Mouse (Mus musculus): Measurements from ENCODE around the gene Gm5773.
"Not testable (repeated sequence)": the region's sequence is repeated elsewhere in the genome, so short reads cannot be mapped to it uniquely, and the experiment has no call there.

The Gm5773 gene

DNA sequence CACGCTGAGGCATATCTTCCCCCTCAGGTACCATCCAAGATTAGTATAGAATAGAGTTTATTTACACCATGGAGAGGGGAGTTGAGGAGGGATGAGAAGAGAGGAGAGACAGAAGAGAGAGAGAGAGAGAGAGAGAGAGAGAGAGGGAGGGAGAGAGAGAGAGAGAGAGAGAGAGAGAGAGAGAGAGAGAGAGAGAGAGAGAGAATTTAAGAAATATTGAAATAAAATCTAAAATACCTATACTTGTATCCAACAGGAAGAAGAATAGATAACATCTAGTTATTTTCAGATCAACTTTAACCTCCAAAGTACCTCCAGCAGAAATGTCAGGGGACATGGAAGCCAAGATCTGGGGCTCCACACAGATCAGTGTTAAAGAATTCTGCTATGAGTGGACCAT is at the start of gene Gm5773:
Gene Gm5773 (plus strand): TSS at position 301 of the 400 bp plus-strand sequence.
- DNase-seq: not testable (repeated sequence)

DNA sequence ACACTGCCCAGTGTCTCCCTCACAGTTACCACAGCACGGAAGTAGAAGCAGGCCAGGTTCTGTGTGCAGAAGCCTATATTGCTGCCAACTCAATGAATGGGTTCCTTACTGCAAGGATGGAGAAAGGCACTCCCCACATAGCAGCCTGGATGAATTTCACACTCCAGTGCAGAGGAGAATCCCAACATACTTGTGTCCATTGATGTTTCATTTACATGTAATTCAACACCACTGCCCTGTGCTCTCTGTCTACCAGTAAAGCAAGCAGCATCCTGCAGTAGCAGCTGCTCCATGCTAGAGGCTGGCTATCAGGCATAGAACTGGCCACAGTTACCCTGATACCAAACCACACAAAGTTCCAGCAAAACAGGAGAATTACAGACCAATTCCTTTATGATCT is 27.3 kb upstream of the Gm5773 start:
- DNase-seq: not testable (repeated sequence)

DNA sequence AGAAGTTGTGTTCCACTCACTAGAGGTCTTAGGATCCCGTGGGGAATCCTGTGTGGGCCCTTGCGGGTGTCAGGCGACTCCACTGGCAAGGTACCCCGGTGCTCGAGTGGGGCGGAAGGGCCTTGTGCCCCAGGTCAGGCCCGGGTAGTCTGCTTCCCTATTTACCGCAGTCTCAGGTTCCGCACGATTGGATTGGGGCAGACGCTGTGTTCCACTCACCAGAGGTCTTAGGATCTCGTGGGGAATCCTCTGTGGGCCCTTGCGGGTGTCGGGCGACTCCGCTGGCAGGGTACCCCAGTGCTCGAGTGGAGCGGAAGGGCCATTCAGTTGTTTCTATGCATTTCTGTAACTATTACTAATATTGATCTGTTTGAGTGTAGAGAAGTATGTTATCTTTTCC is 18.8 kb upstream of the Gm5773 start:
- DNase-seq: not testable (repeated sequence)

DNA sequence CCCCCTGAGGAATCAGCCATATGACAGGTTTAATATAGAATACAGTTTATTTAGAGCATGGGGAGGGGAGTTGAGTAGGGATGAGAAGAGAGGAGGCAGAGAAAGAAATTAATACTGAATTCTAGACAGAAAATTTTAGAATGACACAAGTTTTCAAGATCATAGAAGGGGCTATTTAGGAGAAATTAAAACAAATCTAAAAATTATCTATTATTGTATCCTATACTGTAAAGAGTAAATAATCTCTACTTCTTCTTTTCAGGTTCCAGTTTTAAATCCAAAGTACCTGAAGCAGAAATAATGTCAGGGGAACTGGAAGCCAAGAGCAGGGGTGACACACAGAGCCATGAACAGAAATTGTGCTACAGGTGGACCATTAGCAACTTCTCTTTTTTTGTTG is 23.3 kb downstream of the Gm5773 start, which contains the start of gene Tdpoz4:
Gene Tdpoz4 (plus strand): TSS at position 301 of the 400 bp plus-strand sequence.
- not testable (repeated sequence) for DNase-seq

DNA sequence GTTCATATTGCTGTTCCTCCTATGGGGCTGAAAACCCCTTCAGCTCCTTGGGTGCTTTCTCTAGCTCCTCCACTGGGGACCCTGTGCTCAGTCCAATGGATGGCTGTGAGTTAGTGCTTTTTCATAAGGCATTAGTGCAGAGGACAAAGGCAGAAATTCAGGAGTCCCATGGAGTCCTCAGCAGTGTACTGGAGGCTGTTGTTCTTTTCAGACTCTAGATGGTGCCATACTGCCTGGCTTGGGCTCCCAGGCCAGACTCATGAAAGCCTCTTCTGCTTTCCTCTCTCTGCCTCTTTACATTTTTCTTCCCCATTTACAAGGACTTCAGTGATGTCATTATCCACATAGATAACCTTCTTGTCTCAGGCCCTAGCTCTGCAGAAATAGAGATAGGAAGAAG is 40.5 kb downstream of the Gm5773 start:
- DNase-seq: not testable (repeated sequence)
